8 mouse cellular contexts compared by ENCODE assay signal in the genomic region with DNA sequence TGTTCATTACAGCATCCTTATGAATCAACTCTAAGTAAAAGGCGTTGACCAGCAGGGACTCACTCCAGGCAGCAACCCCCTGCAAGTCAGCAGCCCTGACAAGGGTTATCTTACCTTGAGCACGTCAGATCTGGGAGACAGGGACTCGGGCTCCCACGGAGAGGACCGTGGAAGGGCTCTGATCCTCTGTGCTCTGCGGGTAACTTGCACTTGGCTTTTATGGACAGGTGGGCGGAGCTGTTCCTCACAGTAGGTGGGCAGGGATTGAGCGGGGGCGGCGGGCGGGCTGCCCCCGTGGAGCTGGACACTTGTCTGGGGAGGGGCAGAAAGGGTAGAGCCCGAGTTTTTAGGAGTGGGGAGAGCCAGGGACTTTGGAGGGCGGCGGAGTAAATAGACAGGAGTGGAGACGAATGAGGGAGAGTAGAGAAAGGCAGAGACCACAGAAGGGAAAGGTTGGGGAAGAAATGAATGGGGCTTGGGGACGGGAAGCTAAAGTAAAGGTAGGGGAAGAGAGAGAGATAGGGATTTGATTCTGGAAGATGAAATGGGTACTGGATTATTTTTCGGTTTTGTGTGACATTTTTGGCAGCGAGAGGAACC. TPM values are rescaled to one million over a fixed set of nuclear protein-coding genes. Genes with fewer than 3 reads are reported as not detected.
DNase-seq lines count a peak whose midpoint lies in the region; ATAC-seq and TF ChIP-seq lines count a peak whose summit lies in the region.

A gene (minus strand): TSS at position 212 of the 600 bp plus-strand sequence.

- peak within 1 kb of the TSS; percentile 26; the same call in 1 of the 2 replicates for H3K9ac ChIP-seq in lung, embryonic 16.5 days (ENCODE audit: low read length)
- peak within 1 kb of the TSS; percentile 70 for H3K9ac ChIP-seq in embryonic facial prominence, embryonic 13.5 days
- H3K9ac ChIP-seq in limb, embryonic 12.5 days (replicated peaks), result peak within 1 kb of the TSS; percentile 49

- H3K4me3 ChIP-seq in lung, embryonic 16.5 days (ENCODE audit: low read length), result peak within 1 kb of the TSS; percentile 39
- peak within 1 kb of the TSS; percentile 49 for H3K4me3 ChIP-seq in embryonic facial prominence, embryonic 13.5 days
- peak within 1 kb of the TSS; percentile 44 for H3K4me3 ChIP-seq in limb, embryonic 12.5 days (replicated peaks)
- H3K4me3 ChIP-seq in olfactory bulb, adult 2 months (ENCODE audit: insufficient read depth, low read depth, low read length), result peak within 1 kb of the TSS; percentile 42

- peaks cover 18% of the 10 kb centered on the region for H3K27me3 ChIP-seq in lung, embryonic 16.5 days (ENCODE audit: control insufficient read depth, insufficient read depth, low read depth, low read length)
- H3K27me3 ChIP-seq in embryonic facial prominence, embryonic 13.5 days, result no peaks in the 10 kb centered on the region
- H3K27me3 ChIP-seq in limb, embryonic 12.5 days, result peaks cover 20% of the 10 kb centered on the region; the same call in 1 of the 2 replicates

- peak within 1 kb of the TSS; percentile 60 for H3K4me2 ChIP-seq in lung, embryonic 16.5 days (ENCODE audit: low read depth, low read length)
- H3K4me2 ChIP-seq in embryonic facial prominence, embryonic 13.5 days, result peak within 1 kb of the TSS; percentile 85
- peak within 1 kb of the TSS; percentile 82 for H3K4me2 ChIP-seq in limb, embryonic 12.5 days

- intact Hi-C loops in heart, postnatal 10 days (cut with DNase I), result no loop called here

- H3K27ac ChIP-seq in lung, embryonic 16.5 days (ENCODE audit: low read length), result no peak within 1 kb of the TSS
- peak within 1 kb of the TSS; percentile 17; the same call in 1 of the 2 replicates for H3K27ac ChIP-seq in embryonic facial prominence, embryonic 13.5 days
- H3K27ac ChIP-seq in limb, embryonic 12.5 days, result no peak within 1 kb of the TSS
- H3K27ac ChIP-seq in olfactory bulb, adult 2 months (ENCODE audit: insufficient read depth, low read depth, low read length), result 0 out of 2 replicates have a peak within 1 kb of the TSS, but pooled peaks have one; percentile 6

- TF ChIP-seq POLR2A in olfactory bulb, adult 2 months (IDR thresholded peaks at IDR 0.05; ENCODE audit: insufficient read depth, low read depth, low read length), result no peak

- DNase-seq in lung, postnatal 10 days, result no peak
- peak; percentile 10 to 19 for DNase-seq in heart, postnatal 10 days
- DNase-seq in natural killer cell, adult 2 months (ENCODE audit: low spot score in 2 of 2), result no peak
- no peak for DNase-seq in frontal cortex, adult 2 months (ENCODE audit: extremely low spot score in 1 of 2, low spot score in 1 of 2)

- TF ChIP-seq CTCF in olfactory bulb, adult 2 months (IDR thresholded peaks at IDR 0.05; ENCODE audit: insufficient read depth, low read depth, low read length), result no peak

- H3K9me3 ChIP-seq in lung, embryonic 16.5 days (ENCODE audit: control insufficient read depth, low read length), result no peaks in the 10 kb centered on the region
- H3K9me3 ChIP-seq in embryonic facial prominence, embryonic 13.5 days, result no peaks in the 10 kb centered on the region
- H3K9me3 ChIP-seq in limb, embryonic 12.5 days, result no peaks in the 10 kb centered on the region

- peaks cover 7% of the 10 kb centered on the region; the same call in 1 of the 2 replicates for H3K4me1 ChIP-seq in lung, embryonic 16.5 days (replicated peaks; ENCODE audit: control insufficient read depth, insufficient read depth, low read length)
- H3K4me1 ChIP-seq in embryonic facial prominence, embryonic 13.5 days, result peaks cover 31% of the 10 kb centered on the region
- peaks cover 24% of the 10 kb centered on the region for H3K4me1 ChIP-seq in limb, embryonic 12.5 days (replicated peaks)
- H3K4me1 ChIP-seq in olfactory bulb, adult 2 months (ENCODE audit: control insufficient read depth, insufficient read depth, low read length), result peaks cover 8% of the 10 kb centered on the region

- no peaks in the 10 kb centered on the region for H3K36me3 ChIP-seq in lung, embryonic 16.5 days (ENCODE audit: control insufficient read depth, insufficient read depth, low read length)
- H3K36me3 ChIP-seq in embryonic facial prominence, embryonic 13.5 days, result no peaks in the 10 kb centered on the region
- no peaks in the 10 kb centered on the region for H3K36me3 ChIP-seq in limb, embryonic 12.5 days

- 2% methylated on average over 19 of the region's 19 CpGs for WGBS in lung, embryonic 16.5 days
- 3% methylated on average over 19 of the region's 19 CpGs for WGBS in embryonic facial prominence, embryonic 13.5 days
- WGBS in limb, embryonic 12.5 days, result 3% methylated on average over 19 of the region's 19 CpGs
- WGBS in olfactory bulb, adult 2 months, result 4% methylated on average over 19 of the region's 19 CpGs

- ATAC-seq in lung, embryonic 16.5 days (ENCODE audit: low read depth), result no peak
- no peak for ATAC-seq in embryonic facial prominence, embryonic 13.5 days (ENCODE audit: insufficient number of reproducible peaks, insufficient read depth, low FRiP score, low TSS enrichment, low read depth)
- ATAC-seq in limb, embryonic 12.5 days (ENCODE audit: insufficient number of reproducible peaks, insufficient read depth, low FRiP score, low TSS enrichment, low read depth), result no peak

RNA-seq across cellular contexts. Expression of the gene that starts here (rescaled TPM):
- polyA plus RNA-seq in lung, embryonic 16.5 days (2015; fragmentation: Nextera tagmentation; extraction: Ambion mirVana), result 2.3 and 2.6 TPM in 2 replicates
- polyA plus RNA-seq in embryonic facial prominence, embryonic 13.5 days (2015; fragmentation: Nextera tagmentation; extraction: Ambion mirVana), result 39.7 and 49.8 TPM in 2 replicates
- total RNA-seq in heart, postnatal 10 days (2021), result 1 to 10 TPM; 7.2 TPM
- 8.3 and 11.1 TPM in 2 replicates for polyA plus RNA-seq in limb, embryonic 12.5 days (2016; fragmentation: Nextera tagmentation; extraction: Ambion mirVana)
- not detected in 2 replicates for polyA plus RNA-seq in olfactory bulb, adult 2 months (2012; ENCODE audit: insufficient read depth, insufficient read length, low replicate concordance, missing spikeins)
- polyA plus RNA-seq in frontal cortex, adult 2 months (2012; rRNA removed), result 0.53 and 0.56 TPM in 2 replicates

Comparison
In these comparisons a context has a peak if more than half of its experiments do, and no peak if none do; other contexts are left out.
1. H3K27ac ChIP-seq: peak in embryonic facial prominence, embryonic 13.5 days (single experiment) and olfactory bulb, adult 2 months (single experiment); none in lung, embryonic 16.5 days (single experiment) and limb, embryonic 12.5 days (single experiment).
2. DNase-seq: peak in heart, postnatal 10 days (2 of 2); none in lung, postnatal 10 days (single experiment), natural killer cell, adult 2 months (0 of 2) and frontal cortex, adult 2 months (0 of 2).
3. Peak in every context shown above with its lines, with median percentiles within 50 percentile points of each other: H3K4me2 ChIP-seq, H3K4me3 ChIP-seq and H3K9ac ChIP-seq.